Mouse (Mus musculus) stomach, postnatal 0 days (tissue): ENCODE results near the gene Cadm1. TPM values are rescaled to one million over a fixed set of nuclear protein-coding genes. Genes with fewer than 3 reads are reported as not detected.

Experiments used
- ATAC-seq: fragments of 200-750 bp; cut with Nextera tagmentation; 2 replicates; pipeline ENCODE4 v1.8.0; 2017; ENCODE audit not compliant: low FRiP score, low TSS enrichment
- DNase-seq: peaks from one replicate; pipeline ENCODE4 v3.0.0-alpha.2; 2016; ENCODE audit warnings: low spot score
- H3K27ac ChIP-seq: fragments of 300-500 bp; sonication (generic); replicated peaks from 2 replicates; pipeline ENCODE4 v1.5.1; 2014; ENCODE audit warnings: mild to moderate bottlenecking, control low read depth
- H3K27me3 ChIP-seq: fragments of 300-500 bp; sonication (generic); 2 replicates; pipeline ENCODE4 v1.6.1; 2014; ENCODE audit warnings: low read length; ENCODE audit not compliant: control insufficient read depth, insufficient read depth
- H3K36me3 ChIP-seq: fragments of 300-500 bp; sonication (generic); 2 replicates; pipeline ENCODE4 v1.6.1; 2014; ENCODE audit warnings: low read length, mixed read lengths; ENCODE audit not compliant: control insufficient read depth, insufficient read depth
- H3K4me1 ChIP-seq: fragments of 300-500 bp; sonication (generic); replicated peaks from 2 replicates; pipeline ENCODE4 v1.6.1; 2014; ENCODE audit warnings: antibody characterized with exemption; ENCODE audit not compliant: control insufficient read depth, insufficient read depth
- H3K4me2 ChIP-seq: fragments of 300-500 bp; sonication (generic); replicated peaks from 2 replicates; pipeline ENCODE4 v1.6.1; 2014; ENCODE audit warnings: low read depth, mild to moderate bottlenecking, control low read depth, moderate library complexity
- H3K4me3 ChIP-seq: fragments of 300-500 bp; sonication (generic); 2 replicates; pipeline ENCODE4 v1.5.1; 2014; ENCODE audit warnings: low read depth, low read length, control low read depth
- H3K9ac ChIP-seq: fragments of 300-500 bp; sonication (generic); 2 replicates; pipeline ENCODE4 v1.6.1; 2014; ENCODE audit warnings: mild to moderate bottlenecking, low read length, control low read depth, mixed read lengths
- H3K9me3 ChIP-seq: fragments of 300-500 bp; sonication (generic); 2 replicates; pipeline ENCODE4 v1.6.1; 2016; ENCODE audit warnings: low read length; ENCODE audit not compliant: control insufficient read depth
- CTCF ChIP-seq: IDR thresholded peaks from 2 replicates; pipeline ENCODE4 v1.5.1; 2016; ENCODE audit warnings: antibody characterized with exemption, low read depth, mild to moderate bottlenecking, moderate library complexity
- EP300 ChIP-seq: optimal IDR thresholded peaks from 2 replicates; pipeline ENCODE3; 2016; ENCODE audit warnings: antibody characterized with exemption
- WGBS: fragments of 180-500 bp; shearing (Covaris S2); extraction: QIAGEN DNeasy Blood & Tissue Kit; methylation state at CpG from one replicate; pipeline ENCODE4 v1.1.7; 2014; 5-methylcytosine and 5-hydroxymethylcytosine counted together
- polyA plus RNA-seq: library from polyadenylated mRNA; unstranded; fragments of >200 nt; fragmentation: Nextera tagmentation; extraction: Ambion mirVana; gene quantifications from 2 replicates; pipeline ENCODE4 v1.2.1, GENCODE M21; 2015

The Cadm1 gene
- polyA plus RNA-seq, 1 experiment from 2014 or later, result 18.3 TPM

- ATAC-seq (no peak), DNase-seq (no peak)
- H3K27ac ChIP-seq, result no peak overlapping the region
- no peaks in the 10 kb centered on the region for H3K36me3 ChIP-seq
- H3K4me2 ChIP-seq, result no peak overlapping the region
- H3K4me3 ChIP-seq, result no peak overlapping the region
- no peak for TF ChIP-seq EP300
- TF ChIP-seq CTCF, result no peak
- no peaks in the 10 kb centered on the region for H3K4me1 ChIP-seq
- H3K9me3 ChIP-seq, result no peaks in the 10 kb centered on the region
- H3K27me3 ChIP-seq, result no peaks in the 10 kb centered on the region
- 81% methylated on average over 5 of the region's 5 CpGs for WGBS
- H3K9ac ChIP-seq, result no peak overlapping the region
These were observed 339.7 kb downstream of the Cadm1 start for GRCm38 (mm10) chr9:47869661-47870060.

- WGBS, result 72% methylated on average over 10 of the region's 10 CpGs
- DNase-seq (no peak), ATAC-seq (no peak)
- no peak overlapping the region for H3K4me2 ChIP-seq
- no peaks in the 10 kb centered on the region for H3K27me3 ChIP-seq
- no peaks in the 10 kb centered on the region for H3K36me3 ChIP-seq
- TF ChIP-seq CTCF, result no peak
- no peak for TF ChIP-seq EP300
- H3K9me3 ChIP-seq, result no peaks in the 10 kb centered on the region
- no peak overlapping the region for H3K4me3 ChIP-seq
- no peak overlapping the region for H3K27ac ChIP-seq
- no peak overlapping the region for H3K9ac ChIP-seq
- H3K4me1 ChIP-seq, result no peaks in the 10 kb centered on the region
These were observed 346.7 kb downstream of the Cadm1 start for GRCm38 (mm10) chr9:47876557-47877206.

DNA sequence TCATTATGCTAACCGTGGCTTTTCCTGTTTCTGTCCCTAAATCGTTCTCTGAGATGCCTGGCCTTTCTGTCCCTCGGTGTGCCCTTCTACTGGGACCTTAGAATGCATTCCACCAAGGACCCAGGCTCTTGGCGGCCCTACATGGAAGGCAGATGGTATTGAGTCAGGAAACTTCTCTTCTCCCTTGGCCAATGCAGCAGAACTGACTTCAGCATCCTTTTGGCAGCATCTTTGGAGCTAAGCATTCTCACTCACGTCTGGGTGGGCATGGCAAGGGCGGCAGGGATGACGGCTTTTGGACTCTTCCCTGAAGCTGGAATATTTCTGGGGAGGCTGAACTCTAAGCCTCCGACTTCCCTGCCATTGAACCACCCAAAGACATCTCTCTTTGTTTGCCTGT is 350.2 kb downstream of the Cadm1 start:
- no peak for DNase-seq
- H3K4me1 ChIP-seq, result no peaks in the 10 kb centered on the region
- H3K9me3 ChIP-seq, result no peaks in the 10 kb centered on the region
- H3K4me2 ChIP-seq, result no peak overlapping the region
- H3K36me3 ChIP-seq, result no peaks in the 10 kb centered on the region
- H3K9ac ChIP-seq, result no peak overlapping the region
- 77% methylated on average over 8 of the region's 8 CpGs for WGBS
- H3K27me3 ChIP-seq, result no peaks in the 10 kb centered on the region
- no peak overlapping the region for H3K4me3 ChIP-seq
- H3K27ac ChIP-seq, result no peak overlapping the region
- TF ChIP-seq CTCF (no peak), EP300 (no peak)
- ATAC-seq, result no peak

GRCm38 (mm10) chr9:47882372-47882771 is 352.4 kb downstream of the Cadm1 start:
- no peak overlapping the region for H3K9ac ChIP-seq
- no peaks in the 10 kb centered on the region for H3K27me3 ChIP-seq
- no peak overlapping the region for H3K4me3 ChIP-seq
- H3K4me1 ChIP-seq, result no peaks in the 10 kb centered on the region
- ATAC-seq, result no peak
- no peak overlapping the region for H3K27ac ChIP-seq
- no peaks in the 10 kb centered on the region for H3K36me3 ChIP-seq
- 51% methylated on average over 11 of the region's 11 CpGs for WGBS
- no peak for TF ChIP-seq CTCF
- no peak for TF ChIP-seq EP300
- no peak for DNase-seq
- H3K4me2 ChIP-seq, result no peak overlapping the region
- H3K9me3 ChIP-seq, result no peaks in the 10 kb centered on the region

DNA sequence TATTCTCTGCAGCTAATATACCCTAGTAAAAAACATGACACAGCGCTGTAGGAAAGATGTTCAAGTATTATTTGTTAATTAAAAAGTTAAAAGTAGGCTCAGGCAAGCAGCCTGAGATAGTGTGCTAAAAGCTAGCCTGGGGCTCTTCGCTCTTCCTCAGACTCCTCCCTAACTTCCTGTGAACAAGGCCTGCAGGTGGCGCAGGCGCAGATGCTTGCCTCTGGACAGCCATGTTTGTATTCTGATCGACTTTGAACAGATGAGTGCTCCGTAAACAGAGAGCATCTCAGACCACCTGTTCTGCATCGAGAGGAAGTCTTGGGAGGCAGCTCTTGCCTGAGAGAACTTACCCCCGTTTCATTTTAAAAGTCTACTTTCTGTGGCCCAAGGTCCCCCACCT is 361.7 kb downstream of the Cadm1 start:
- Histone ChIP-seq H3K4me2 (no peak overlapping the region), H3K9ac (no peak overlapping the region), H3K36me3 (no peaks in the 10 kb centered on the region), H3K4me1 (no peaks in the 10 kb centered on the region), H3K27me3 (no peaks in the 10 kb centered on the region), H3K27ac (no peak overlapping the region), H3K9me3 (no peaks in the 10 kb centered on the region), H3K4me3 (no peak overlapping the region)
- ATAC-seq (no peak), DNase-seq (no peak)
- no peak for TF ChIP-seq EP300
- no peak for TF ChIP-seq CTCF
- 60% methylated on average over 8 of the region's 8 CpGs for WGBS

DNA sequence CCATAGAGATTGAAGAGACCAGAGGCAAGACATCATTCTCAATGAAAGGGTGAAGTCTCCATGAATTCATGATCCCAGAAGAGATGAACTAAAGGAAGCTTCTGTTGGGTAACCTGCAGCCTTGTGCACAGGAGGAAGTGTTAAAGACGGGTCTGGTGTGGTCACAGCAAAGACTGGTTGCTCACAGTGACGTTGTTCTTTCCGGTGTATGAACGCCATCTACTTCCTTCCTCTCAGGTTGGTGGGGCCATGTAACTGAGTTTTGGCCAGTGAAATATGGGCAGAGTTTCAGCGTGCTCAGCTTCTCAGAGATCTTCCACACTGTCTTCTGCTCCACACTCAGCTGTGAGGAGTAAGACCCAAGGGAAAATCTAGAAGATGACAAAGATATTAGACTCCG is 363.0 kb downstream of the Cadm1 start:
- H3K9me3 ChIP-seq, result no peaks in the 10 kb centered on the region
- no peaks in the 10 kb centered on the region for H3K36me3 ChIP-seq
- H3K4me3 ChIP-seq, result no peak overlapping the region
- ATAC-seq, result no peak
- no peak overlapping the region for H3K4me2 ChIP-seq
- H3K27ac ChIP-seq, result no peak overlapping the region
- TF ChIP-seq EP300 (no peak), CTCF (no peak)
- H3K27me3 ChIP-seq, result no peaks in the 10 kb centered on the region
- no peak overlapping the region for H3K9ac ChIP-seq
- no peak for DNase-seq
- no peaks in the 10 kb centered on the region for H3K4me1 ChIP-seq
- 92% methylated on average over 6 of the region's 6 CpGs for WGBS
